Mouse (Mus musculus) midbrain, embryonic 14.5 days (tissue): ENCODE measurements around the gene Krt33a. TPM values are rescaled to one million over a fixed set of nuclear protein-coding genes. Genes with fewer than 3 reads are reported as not detected.
A peak's percentile ranks its signal among the peaks of the same experiment; 100 is the strongest.

Experiments used
- ATAC-seq: fragments of 200-750 bp; cut with Nextera tagmentation; 2 replicates; pipeline ENCODE4 v1.8.0; 2017; ENCODE audit warnings: moderate number of reproducible peaks, moderate library complexity; ENCODE audit not compliant: low FRiP score, low TSS enrichment
- DNase-seq: peaks from one replicate; pipeline ENCODE4 v3.0.0-alpha.2; 2015
- H3K27ac ChIP-seq: fragments of 300-500 bp; sonication (generic); replicated peaks from 2 replicates; pipeline ENCODE4 v1.5.1; 2014; ENCODE audit warnings: mild to moderate bottlenecking, low read depth, low read length, moderate library complexity
- H3K27me3 ChIP-seq: fragments of 300-500 bp; sonication (generic); 2 replicates; pipeline ENCODE4 v1.6.1; 2014; ENCODE audit warnings: low read length, control low read depth, mixed read lengths; ENCODE audit not compliant: control insufficient read depth, insufficient read depth
- H3K36me3 ChIP-seq: fragments of 300-500 bp; sonication (generic); 2 replicates; pipeline ENCODE4 v1.6.1; 2014; ENCODE audit warnings: low read length, control low read depth; ENCODE audit not compliant: control insufficient read depth, insufficient read depth
- H3K4me1 ChIP-seq: fragments of 300-500 bp; sonication (generic); 2 replicates; pipeline ENCODE4 v1.6.1; 2014; ENCODE audit warnings: mild to moderate bottlenecking, antibody characterized with exemption, low read length, control low read depth; ENCODE audit not compliant: control insufficient read depth, insufficient read depth
- H3K4me2 ChIP-seq: fragments of 300-500 bp; sonication (generic); 2 replicates; pipeline ENCODE4 v1.6.1; 2014; ENCODE audit warnings: mild to moderate bottlenecking, low read length, moderate library complexity
- H3K4me3 ChIP-seq: fragments of 300-500 bp; sonication (generic); replicated peaks from 2 replicates; pipeline ENCODE4 v1.5.1; 2014; ENCODE audit warnings: low read depth, low read length
- H3K9ac ChIP-seq: fragments of 300-500 bp; sonication (generic); replicated peaks from 2 replicates; pipeline ENCODE4 v1.6.1; 2014; ENCODE audit warnings: mild to moderate bottlenecking, low read length, moderate library complexity
- H3K9me3 ChIP-seq: fragments of 300-500 bp; sonication (generic); 2 replicates; pipeline ENCODE4 v1.6.1; 2016; ENCODE audit warnings: low read length, control low read depth, mixed read lengths; ENCODE audit not compliant: control insufficient read depth
- WGBS: fragments of 180-500 bp; shearing (Covaris S2); extraction: QIAGEN DNeasy Blood & Tissue Kit; methylation state at CpG from one replicate; pipeline ENCODE4 v1.1.7; 2014; 5-methylcytosine and 5-hydroxymethylcytosine counted together
- polyA plus RNA-seq: library from polyadenylated mRNA; unstranded; fragments of >200 nt; fragmentation: Nextera tagmentation; extraction: Ambion mirVana; gene quantifications from 2 replicates; pipeline ENCODE4 v1.2.1, GENCODE M21; 2014

Gene Krt33a
- polyA plus RNA-seq, 1 experiment from 2014 or later: not detected

- H3K4me1 ChIP-seq: no peaks in the 10 kb centered on the region
- WGBS: 71% methylated on average over 4 of the region's 4 CpGs
- DNase-seq (no peak), ATAC-seq (no peak)
- no peaks in the 10 kb centered on the region for H3K36me3 ChIP-seq
- no peaks in the 10 kb centered on the region for H3K9me3 ChIP-seq
- no peak overlapping the region for H3K4me3 ChIP-seq
- H3K27me3 ChIP-seq: no peaks in the 10 kb centered on the region
- no peak overlapping the region for H3K9ac ChIP-seq
- H3K27ac ChIP-seq: no peak overlapping the region
- no peak overlapping the region for H3K4me2 ChIP-seq
Measured at GRCm38 (mm10) chr11:99994384-99994661, 21.7 kb downstream of the Krt33a start.

DNA sequence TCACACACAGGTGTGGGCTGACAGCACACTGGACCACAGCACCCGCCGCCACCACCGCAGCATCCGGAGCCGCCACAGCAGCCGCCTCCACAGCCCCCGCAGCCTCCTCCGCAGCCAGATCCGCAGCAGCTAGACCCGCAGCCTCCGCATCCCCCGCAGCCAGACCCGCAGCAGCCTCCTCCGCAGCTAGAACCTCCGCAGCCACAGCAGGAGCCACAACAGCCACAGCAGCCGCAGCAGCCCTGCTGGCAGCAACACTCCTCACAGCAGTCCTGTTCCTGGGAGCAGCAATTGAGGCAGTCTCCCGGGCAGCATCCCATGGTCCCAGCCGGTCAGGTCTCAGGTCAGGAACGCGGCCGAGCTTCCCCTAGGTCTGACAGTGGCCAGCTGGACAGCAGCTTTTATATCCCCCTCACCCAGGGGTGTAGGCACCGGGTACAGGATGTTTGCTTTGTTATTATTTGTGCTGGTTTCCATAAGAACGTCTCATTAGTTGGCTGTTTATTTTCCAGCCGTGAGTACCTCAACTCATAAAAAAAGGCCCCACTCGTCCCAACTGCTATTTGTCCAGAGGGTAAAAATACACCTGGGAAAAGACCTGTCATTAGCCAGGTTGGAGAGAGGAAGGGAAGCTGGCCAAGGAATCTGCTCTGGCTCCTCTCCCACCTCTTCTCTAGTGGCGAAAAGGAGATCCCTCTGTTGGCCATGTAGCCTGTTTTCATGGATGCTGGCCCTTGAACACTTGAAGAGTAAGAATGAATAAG is 22.2 kb downstream of the Krt33a start, which contains the start of gene Krtap17-1:
Krtap17-1 (minus strand) TSS at position 375 of the 764 bp plus-strand sequence.
- ATAC-seq: no peak
- Histone ChIP-seq H3K36me3 (no peaks in the 10 kb centered on the region), H3K27ac (no peak within 1 kb of the TSS), H3K4me3 (peak within 1 kb of the TSS; percentile 14), H3K9ac (peak within 1 kb of the TSS; percentile 36; the same call in 1 of the 2 replicates), H3K4me1 (no peaks in the 10 kb centered on the region), H3K9me3 (no peaks in the 10 kb centered on the region), H3K27me3 (no peaks in the 10 kb centered on the region), H3K4me2 (peak within 1 kb of the TSS; percentile 48)
- DNase-seq: peak; percentile 51
- 32% methylated on average over 26 of the region's 26 CpGs for WGBS

- DNase-seq (peak; percentile 65), ATAC-seq (no peak)
- Histone ChIP-seq H3K4me3 (no peak overlapping the region), H3K9ac (no peak overlapping the region), H3K36me3 (no peaks in the 10 kb centered on the region), H3K9me3 (no peaks in the 10 kb centered on the region), H3K27ac (no peak overlapping the region), H3K4me1 (no peaks in the 10 kb centered on the region), H3K27me3 (no peaks in the 10 kb centered on the region), H3K4me2 (no peak overlapping the region)
- WGBS: 61% methylated on average over 3 of the region's 3 CpGs
Measured at GRCm38 (mm10) chr11:99990571-99990970, 25.4 kb downstream of the Krt33a start.

DNA sequence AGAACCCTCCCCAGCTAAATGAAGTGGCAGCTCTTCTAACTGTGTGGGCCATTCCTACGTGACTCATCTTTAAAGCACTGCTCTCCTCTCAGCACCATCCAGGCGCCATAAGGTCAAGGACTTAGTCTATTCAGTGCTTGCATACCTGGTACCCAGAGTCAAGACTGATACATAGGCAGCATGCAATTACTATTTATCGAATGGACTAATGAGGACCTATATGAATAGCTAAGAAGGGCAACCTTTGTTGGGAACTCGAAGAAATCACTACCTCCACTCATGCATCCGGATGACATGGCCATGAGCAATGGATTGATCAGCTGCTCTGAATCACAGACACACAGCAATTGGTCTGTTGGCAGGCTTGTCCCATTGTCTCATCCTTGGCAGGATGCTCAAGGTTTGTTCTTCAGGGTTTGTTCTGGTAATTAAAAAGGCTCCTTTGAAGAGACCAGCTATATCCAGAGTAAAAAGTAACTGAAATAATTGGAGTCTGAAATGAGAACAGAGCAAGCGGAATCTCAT is 26.1 kb downstream of the Krt33a start:
- H3K4me1 ChIP-seq: no peaks in the 10 kb centered on the region
- H3K4me2 ChIP-seq: no peak overlapping the region
- no peaks in the 10 kb centered on the region for H3K36me3 ChIP-seq
- DNase-seq: no peak
- H3K9ac ChIP-seq: no peak overlapping the region
- no peak overlapping the region for H3K27ac ChIP-seq
- ATAC-seq: no peak
- H3K4me3 ChIP-seq: no peak overlapping the region
- H3K27me3 ChIP-seq: no peaks in the 10 kb centered on the region
- no peaks in the 10 kb centered on the region for H3K9me3 ChIP-seq
- 88% methylated on average over 6 of the region's 6 CpGs for WGBS

- Histone ChIP-seq H3K9me3 (no peaks in the 10 kb centered on the region), H3K27ac (no peak overlapping the region), H3K4me3 (no peak overlapping the region), H3K9ac (no peak overlapping the region), H3K27me3 (no peaks in the 10 kb centered on the region), H3K36me3 (no peaks in the 10 kb centered on the region), H3K4me2 (no peak overlapping the region), H3K4me1 (no peaks in the 10 kb centered on the region)
- WGBS: 93% methylated on average over 3 of the region's 3 CpGs
- DNase-seq (no peak), ATAC-seq (no peak)
Measured at GRCm38 (mm10) chr11:99988530-99988929, 27.5 kb downstream of the Krt33a start.

GRCm38 (mm10) chr11:99986180-99986647 is 29.8 kb downstream of the Krt33a start, which contains the start of gene Krtap16-1:
Gene Krtap16-1 (minus strand): TSS chr11:99986597.
- Histone ChIP-seq H3K27me3 (no peaks in the 10 kb centered on the region), H3K9me3 (no peaks in the 10 kb centered on the region), H3K9ac (no peak within 1 kb of the TSS), H3K27ac (peak within 1 kb of the TSS; percentile 52), H3K4me2 (no peak within 1 kb of the TSS), H3K4me3 (no peak within 1 kb of the TSS), H3K36me3 (no peaks in the 10 kb centered on the region), H3K4me1 (no peaks in the 10 kb centered on the region)
- DNase-seq (no peak), ATAC-seq (no peak)
- WGBS: 86% methylated on average over 8 of the region's 8 CpGs

DNA sequence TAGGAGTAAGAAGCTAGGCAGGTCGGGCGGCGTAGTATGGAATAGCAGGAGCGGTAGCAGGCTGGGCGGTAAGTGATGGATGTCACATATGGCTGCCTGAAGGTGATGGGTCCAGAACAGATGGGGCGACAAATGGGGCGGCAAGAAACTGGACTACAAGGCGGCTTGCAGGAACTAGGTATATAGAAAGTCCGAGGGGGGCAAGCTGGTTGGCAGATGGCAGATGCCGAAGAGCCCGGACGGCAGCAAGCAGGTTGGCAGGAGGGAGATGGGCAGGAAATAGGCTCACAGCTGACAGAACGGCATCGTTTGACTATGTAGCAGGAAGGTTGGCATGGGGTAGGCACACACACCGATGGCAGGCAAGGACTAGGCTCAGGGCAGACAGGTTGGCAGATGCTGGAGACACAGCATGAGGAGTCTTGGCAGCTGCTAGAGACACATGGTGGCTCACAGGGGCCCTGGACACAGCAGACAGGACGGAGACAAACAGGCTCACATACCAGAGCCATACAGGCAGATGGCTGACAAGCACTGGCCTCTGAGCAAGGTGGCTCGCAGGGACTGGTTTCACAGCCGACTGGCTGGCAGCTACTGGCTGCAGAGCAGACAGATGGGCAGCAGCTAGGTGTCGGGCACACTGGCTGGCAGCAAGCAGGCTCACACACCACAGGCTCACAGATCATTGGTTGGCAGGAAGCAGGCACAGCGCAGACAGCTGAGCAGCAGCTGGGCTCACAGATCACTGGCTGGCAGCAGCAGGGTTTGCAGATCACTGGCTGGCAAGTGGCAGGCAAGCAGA is 30.5 kb downstream of the Krt33a start:
- Histone ChIP-seq H3K27me3 (no peaks in the 10 kb centered on the region), H3K4me2 (no peak overlapping the region), H3K36me3 (no peaks in the 10 kb centered on the region), H3K9me3 (no peaks in the 10 kb centered on the region), H3K27ac (peak overlapping the region; percentile 52), H3K9ac (no peak overlapping the region), H3K4me1 (no peaks in the 10 kb centered on the region), H3K4me3 (no peak overlapping the region)
- ATAC-seq (peak; percentile 70), DNase-seq (peak; percentile 48)
- 84% methylated on average over 20 of the region's 20 CpGs for WGBS

GRCm38 (mm10) chr11:99983442-99983841 is 32.6 kb downstream of the Krt33a start:
- Histone ChIP-seq H3K9ac (no peak overlapping the region), H3K4me2 (no peak overlapping the region), H3K27ac (no peak overlapping the region), H3K9me3 (no peaks in the 10 kb centered on the region), H3K4me1 (no peaks in the 10 kb centered on the region), H3K27me3 (no peaks in the 10 kb centered on the region), H3K4me3 (no peak overlapping the region), H3K36me3 (no peaks in the 10 kb centered on the region)
- ATAC-seq: no peak
- no peak for DNase-seq
- WGBS: 87% methylated on average over 1 of the region's 1 CpGs
